Mouse (Mus musculus) heart, embryonic 15.5 days (tissue): ENCODE results near the gene Gsto2. TPM values are rescaled to one million over a fixed set of nuclear protein-coding genes. Genes with fewer than 3 reads are reported as not detected.
A peak's percentile ranks its signal among the peaks of the same experiment; 100 is the strongest.
"Not testable (repeated sequence)": the region's sequence is repeated elsewhere in the genome, so short reads cannot be mapped to it uniquely, and the experiment has no call there.

Source experiments
- ATAC-seq: fragments of 200-750 bp; cut with Nextera tagmentation; replicated peaks from 2 replicates; pipeline ENCODE4 v1.8.0; 2017; ENCODE audit warnings: low read depth, moderate TSS enrichment; ENCODE audit not compliant: insufficient number of reproducible peaks, insufficient read depth, low FRiP score
- H3K27ac ChIP-seq: fragments of 300-500 bp; sonication (generic); 2 replicates; pipeline ENCODE4 v1.5.1; 2015; ENCODE audit warnings: mild to moderate bottlenecking, inconsistent platforms
- H3K27me3 ChIP-seq: fragments of 300-500 bp; sonication (generic); 2 replicates; pipeline ENCODE4 v1.6.1; 2015; ENCODE audit warnings: inconsistent platforms
- H3K36me3 ChIP-seq: fragments of 300-500 bp; sonication (generic); 2 replicates; pipeline ENCODE4 v1.6.1; 2015; ENCODE audit warnings: mild to moderate bottlenecking, inconsistent platforms
- H3K4me1 ChIP-seq: fragments of 300-500 bp; sonication (generic); replicated peaks from 2 replicates; pipeline ENCODE4 v1.6.1; 2015; ENCODE audit warnings: inconsistent platforms
- H3K4me2 ChIP-seq: fragments of 300-500 bp; sonication (generic); 2 replicates; pipeline ENCODE4 v1.6.1; 2015; ENCODE audit warnings: inconsistent platforms, mild to moderate bottlenecking, moderate library complexity
- H3K4me3 ChIP-seq: fragments of 300-500 bp; sonication (generic); 2 replicates; pipeline ENCODE4 v1.5.1; 2015; ENCODE audit warnings: mild to moderate bottlenecking, inconsistent platforms
- H3K9ac ChIP-seq: fragments of 300-500 bp; sonication (generic); 2 replicates; pipeline ENCODE4 v1.6.1; 2015; ENCODE audit warnings: mild to moderate bottlenecking, inconsistent platforms
- H3K9me3 ChIP-seq: fragments of 300-500 bp; sonication (generic); replicated peaks from 2 replicates; pipeline ENCODE4 v1.6.1; 2016; ENCODE audit warnings: inconsistent platforms
- WGBS: fragments of 180-500 bp; shearing (Covaris S2); methylation state at CpG from one replicate; pipeline ENCODE4 v1.1.7; 2015; ENCODE audit warnings: mixed read lengths; 5-methylcytosine and 5-hydroxymethylcytosine counted together
- polyA plus RNA-seq: library from polyadenylated mRNA; unstranded; fragments of >200 nt; fragmentation: Nextera tagmentation; extraction: Ambion mirVana; gene quantifications from 2 replicates; pipeline ENCODE4 v1.2.1, GENCODE M21; 2015

Gene Gsto2
- polyA plus RNA-seq, 1 experiment from 2014 or later: 0.74 TPM

- H3K4me1 ChIP-seq: peaks cover 9% of the 10 kb centered on the region
- H3K36me3 ChIP-seq: no peaks in the 10 kb centered on the region
- no peaks in the 10 kb centered on the region for H3K9me3 ChIP-seq
- H3K27ac ChIP-seq: no peak overlapping the region
- H3K9ac ChIP-seq: peak overlapping the region; percentile 9
- peak overlapping the region; percentile 57 for H3K4me3 ChIP-seq
- 4% methylated on average over 49 of the region's 49 CpGs for WGBS
- peak overlapping the region; percentile 97 for H3K4me2 ChIP-seq
- peak; percentile 80 for ATAC-seq
- peaks cover 26% of the 10 kb centered on the region for H3K27me3 ChIP-seq
These were observed 28.4 kb upstream of the Gsto2 start for GRCm38 (mm10) chr19:47836701-47837526.

- WGBS: under 1% methylated on average over 6 of the region's 6 CpGs
These were observed 27.8 kb upstream of the Gsto2 start for GRCm38 (mm10) chr19:47837527-47837901.

GRCm38 (mm10) chr19:47841234-47841633 lies 24.1 kb upstream of the Gsto2 start:
- H3K27ac ChIP-seq, H3K4me3 ChIP-seq, ATAC-seq, H3K4me2 ChIP-seq, H3K4me1 ChIP-seq, H3K9me3 ChIP-seq, H3K36me3 ChIP-seq, H3K9ac ChIP-seq: not testable (repeated sequence)
- 74% methylated on average over 15 of the region's 15 CpGs for WGBS
- peaks cover 20% of the 10 kb centered on the region for H3K27me3 ChIP-seq

More at GRCm38 (mm10) chr19:47837527-47837901, 27.8 kb upstream of the Gsto2 start:
- Histone ChIP-seq H3K4me2 (peak overlapping the region; percentile 97), H3K27ac (no peak overlapping the region), H3K9me3 (no peaks in the 10 kb centered on the region), H3K27me3 (peaks cover 26% of the 10 kb centered on the region), H3K4me3 (peak overlapping the region; percentile 57), H3K4me1 (peaks cover 9% of the 10 kb centered on the region), H3K36me3 (no peaks in the 10 kb centered on the region), H3K9ac (peak overlapping the region; percentile 9)
- no peak for ATAC-seq

- no peak overlapping the region for H3K27ac ChIP-seq
- H3K4me3 ChIP-seq: no peak overlapping the region
- H3K27me3 ChIP-seq: no peaks in the 10 kb centered on the region
- no peak overlapping the region for H3K9ac ChIP-seq
- no peak for ATAC-seq
- H3K4me2 ChIP-seq: no peak overlapping the region
- WGBS: 89% methylated on average over 3 of the region's 3 CpGs
- H3K9me3 ChIP-seq: no peaks in the 10 kb centered on the region
- no peaks in the 10 kb centered on the region for H3K36me3 ChIP-seq
- peaks cover 12% of the 10 kb centered on the region for H3K4me1 ChIP-seq
These were observed 15.6 kb upstream of the Gsto2 start for GRCm38 (mm10) chr19:47849735-47850134.

GRCm38 (mm10) chr19:47852131-47852530 lies 13.2 kb upstream of the Gsto2 start:
- WGBS: 78% methylated on average over 3 of the region's 3 CpGs
- H3K4me2 ChIP-seq, ATAC-seq, H3K27me3 ChIP-seq, H3K27ac ChIP-seq, H3K36me3 ChIP-seq, H3K9ac ChIP-seq, H3K4me3 ChIP-seq, H3K9me3 ChIP-seq: not testable (repeated sequence)
- peaks cover 18% of the 10 kb centered on the region for H3K4me1 ChIP-seq

GRCm38 (mm10) chr19:47853053-47853452 lies 12.3 kb upstream of the Gsto2 start:
- Histone ChIP-seq H3K36me3 (no peaks in the 10 kb centered on the region), H3K27ac (no peak overlapping the region), H3K27me3 (no peaks in the 10 kb centered on the region), H3K4me3 (no peak overlapping the region), H3K4me2 (no peak overlapping the region), H3K9ac (no peak overlapping the region), H3K9me3 (no peaks in the 10 kb centered on the region), H3K4me1 (peaks cover 18% of the 10 kb centered on the region)
- 83% methylated on average over 3 of the region's 3 CpGs for WGBS
- no peak for ATAC-seq

GRCm38 (mm10) chr19:47853951-47854795 lies 11.2 kb upstream of the Gsto2 start:
- Histone ChIP-seq H3K9ac (no peak overlapping the region; the same call in 1 of the 2 replicates), H3K9me3 (no peaks in the 10 kb centered on the region), H3K27me3 (no peaks in the 10 kb centered on the region), H3K4me3 (peak overlapping the region; percentile 65), H3K4me2 (peak overlapping the region; percentile 97), H3K36me3 (peaks cover under 1% of the 10 kb centered on the region; the same call in 1 of the 2 replicates), H3K27ac (peak overlapping the region; percentile 58), H3K4me1 (peaks cover 18% of the 10 kb centered on the region)
- peak; percentile 45 for ATAC-seq
- WGBS: 18% methylated on average over 13 of the region's 13 CpGs

GRCm38 (mm10) chr19:47854796-47855783 lies 10.2 kb upstream of the Gsto2 start, which contains the start of gene Gsto1:
TSS of gene Gsto1 (plus strand) at chr19:47854970.
- peak within 1 kb of the TSS; percentile 61 for H3K9ac ChIP-seq
- peak within 1 kb of the TSS; percentile 58 for H3K27ac ChIP-seq
- H3K4me3 ChIP-seq: peak within 1 kb of the TSS; percentile 65
- under 1% methylated on average over 59 of the region's 60 CpGs for WGBS
- H3K4me2 ChIP-seq: peak within 1 kb of the TSS; percentile 97
- H3K36me3 ChIP-seq: peaks cover 10% of the 10 kb centered on the region; the same call in 1 of the 2 replicates
- H3K9me3 ChIP-seq: no peaks in the 10 kb centered on the region
- peaks cover 18% of the 10 kb centered on the region for H3K4me1 ChIP-seq
- no peaks in the 10 kb centered on the region for H3K27me3 ChIP-seq
- peak; percentile 94 for ATAC-seq

- Histone ChIP-seq H3K4me2 (no peak overlapping the region), H3K27me3 (no peaks in the 10 kb centered on the region), H3K9ac (no peak overlapping the region), H3K4me1 (peaks cover 16% of the 10 kb centered on the region), H3K9me3 (no peaks in the 10 kb centered on the region), H3K36me3 (peaks cover 14% of the 10 kb centered on the region; the same call in 1 of the 2 replicates), H3K4me3 (no peak overlapping the region), H3K27ac (no peak overlapping the region)
- WGBS: 75% methylated on average over 18 of the region's 18 CpGs
- ATAC-seq: no peak
These were observed 7.1 kb upstream of the Gsto2 start for GRCm38 (mm10) chr19:47857957-47858942.

GRCm38 (mm10) chr19:47859180-47859579 lies 6.2 kb upstream of the Gsto2 start:
- Histone ChIP-seq H3K27me3 (no peaks in the 10 kb centered on the region), H3K36me3 (peaks cover 16% of the 10 kb centered on the region; the same call in 1 of the 2 replicates), H3K9ac (no peak overlapping the region), H3K9me3 (no peaks in the 10 kb centered on the region), H3K4me3 (no peak overlapping the region), H3K4me1 (peaks cover 11% of the 10 kb centered on the region), H3K4me2 (no peak overlapping the region), H3K27ac (no peak overlapping the region)
- WGBS: 88% methylated on average over 8 of the region's 8 CpGs
- no peak for ATAC-seq
